ENCODE assay signal across 17 mouse cellular contexts in the genomic region with DNA sequence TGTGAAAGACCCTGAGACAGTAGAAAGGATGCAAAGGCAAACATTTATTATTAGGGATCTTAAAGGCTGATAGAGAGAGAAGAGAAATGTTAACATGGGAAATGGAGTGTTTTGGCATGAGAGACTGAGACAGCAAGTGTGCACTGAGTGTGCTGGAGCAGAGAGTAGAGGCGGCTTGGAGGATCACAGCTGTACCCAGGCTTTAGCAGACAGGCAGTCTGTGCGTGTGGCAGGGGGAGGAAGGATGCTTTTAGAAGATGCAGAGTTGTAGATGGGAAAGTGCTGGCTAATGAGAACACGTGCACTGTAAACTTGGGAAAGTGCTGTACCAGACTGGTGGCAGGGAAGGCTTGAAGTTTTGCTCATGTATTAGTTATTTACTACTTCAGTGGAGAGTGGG.
DNase-seq lines count a peak whose midpoint lies in the region; ATAC-seq lines count a peak whose summit lies in the region.
"Had no signal": no experiment of that assay in that cellular context is flagged by ENCODE, and none has a peak within 500 bp of the region (broad histone marks: within the 10 kb centered on the region; RNA-seq: fewer than 3 reads in every experiment).

No protein-coding gene starts in this region.

- no peak for DNase-seq in frontal cortex, postnatal 10 days (ENCODE audit: low spot score in 2 of 2)
- peak; percentile 6 for DNase-seq in left cerebral cortex, postnatal 4 days
- DNase-seq in left cerebral cortex, postnatal 10 days (ENCODE audit: extremely low spot score in 1 of 2, low spot score in 2 of 2): no peak
- peak; percentile 11 to 16 for DNase-seq in layer of hippocampus, postnatal 10 days (ENCODE audit: low spot score in 2 of 2)
- DNase-seq in telencephalon, adult 2 months (ENCODE audit: low read depth, low spot score): peak; percentile 55
- DNase-seq in cerebellum, adult 18-20 months: no peak
- DNase-seq: cerebellum, adult 9-11 months; gastrocnemius, postnatal 25 days; heart, adult 2 months; heart, postnatal 36 days; lung, adult 18-20 months; lung, postnatal 14 days; thymus, adult 2 months had no signal

- intact Hi-C loops in left cerebral cortex, postnatal 4 days (cut with DNase I): no loop called here
- intact Hi-C loops in left cerebral cortex, postnatal 10 days (cut with DNase I): no loop called here

- ATAC-seq in frontal cortex, adult (ENCODE audit: low TSS enrichment): peak; percentile 90
- ATAC-seq: hindbrain, embryonic 16.5 days; intestine, embryonic 16.5 days; midbrain, embryonic 15.5 days had no signal

Comparison
In these comparisons a context has a peak if more than half of its experiments do, and no peak if none do; other contexts are left out.
1. DNase-seq: peak in left cerebral cortex, postnatal 4 days (single experiment), layer of hippocampus, postnatal 10 days (2 of 2) and telencephalon, adult 2 months (single experiment); none in frontal cortex, postnatal 10 days (0 of 2), left cerebral cortex, postnatal 10 days (0 of 2) and cerebellum, adult 18-20 months (0 of 2).